Mouse (Mus musculus) stomach, postnatal 0 days (tissue): ENCODE results near the gene Clec4d.

Experiments
- CTCF ChIP-seq: IDR thresholded peaks from 2 replicates; pipeline ENCODE4 v1.5.1; 2016; ENCODE audit warnings: antibody characterized with exemption, low read depth, mild to moderate bottlenecking, moderate library complexity
- EP300 ChIP-seq: optimal IDR thresholded peaks from 2 replicates; pipeline ENCODE3; 2016; ENCODE audit warnings: antibody characterized with exemption

- TF ChIP-seq CTCF (no peak), EP300 (no peak)
Observed at GRCm38 (mm10) chr6:123266945-123267344, 5.0 kb downstream of the Clec4d start.
